8 mouse cellular contexts compared by ENCODE assay signal in the genomic region with DNA sequence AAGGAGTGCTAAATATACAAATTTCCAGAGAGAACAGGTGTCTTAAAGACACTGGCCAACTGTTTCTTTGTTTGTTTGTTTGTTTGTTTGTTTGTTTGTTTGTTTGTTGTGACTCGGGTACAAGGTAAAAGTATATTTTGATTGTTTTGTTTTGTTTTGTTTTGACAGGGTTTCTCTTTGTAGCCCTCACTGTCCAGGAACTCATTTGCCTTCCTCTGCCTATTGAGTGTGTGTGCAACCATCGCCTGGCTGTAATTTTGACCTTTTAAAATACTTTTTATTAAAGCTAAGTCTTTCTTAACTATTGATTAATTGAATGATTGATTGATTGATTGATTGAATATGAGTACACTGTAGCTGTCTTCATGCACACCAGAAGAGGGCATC. TPM values are rescaled to one million over a fixed set of nuclear protein-coding genes. Genes with fewer than 3 reads are reported as not detected.
A peak's percentile ranks its signal among the peaks of the same experiment; 100 is the strongest.
DNase-seq lines count a peak whose midpoint lies in the region; ATAC-seq and TF ChIP-seq lines count a peak whose summit lies in the region.

No protein-coding gene starts in this region.

- peak overlapping the region; percentile 73 for H3K4me3 ChIP-seq in heart, embryonic 13.5 days
- peak overlapping the region; percentile 95; the same call in 1 of the 2 replicates for H3K4me3 ChIP-seq in bone marrow macrophage, adult 2 months (ENCODE audit: insufficient read depth, low read length)
- H3K4me3 ChIP-seq in hindbrain, embryonic 14.5 days (replicated peaks; ENCODE audit: low read length) = peak overlapping the region; percentile 54; the same call in 1 of the 2 replicates
- H3K4me3 ChIP-seq in midbrain, embryonic 11.5 days (ENCODE audit: low read depth, low read length) = peak overlapping the region; percentile 46; the same call in 1 of the 2 replicates

- TF ChIP-seq POLR2A in bone marrow macrophage, adult 2 months (IDR thresholded peaks at IDR 0.05; ENCODE audit: borderline replicate concordance, low read depth, low read length) = no peak

- H3K4me1 ChIP-seq in heart, embryonic 13.5 days = peaks cover 5% of the 10 kb centered on the region
- no peaks in the 10 kb centered on the region for H3K4me1 ChIP-seq in bone marrow macrophage, adult 2 months (ENCODE audit: control insufficient read depth, insufficient read depth, low read length)
- H3K4me1 ChIP-seq in hindbrain, embryonic 14.5 days (replicated peaks; ENCODE audit: control insufficient read depth, insufficient read depth, low read length) = no peaks in the 10 kb centered on the region
- no peaks in the 10 kb centered on the region; the same call in 1 of the 2 replicates for H3K4me1 ChIP-seq in midbrain, embryonic 11.5 days (ENCODE audit: control insufficient read depth, insufficient read depth, low read length)

- TF ChIP-seq CTCF in bone marrow macrophage, adult 2 months (IDR thresholded peaks at IDR 0.05; ENCODE audit: low read depth, low read length) = no peak

- WGBS in heart, embryonic 13.5 days = 63% methylated on average over 2 of the region's 2 CpGs
- 61% methylated on average over 2 of the region's 2 CpGs for WGBS in hindbrain, embryonic 14.5 days
- WGBS in midbrain, embryonic 11.5 days = 66% methylated on average over 2 of the region's 2 CpGs

- peak overlapping the region; percentile 87; the same call in 1 of the 2 replicates for H3K9ac ChIP-seq in heart, embryonic 13.5 days
- peak overlapping the region; percentile 59; the same call in 1 of the 2 replicates for H3K9ac ChIP-seq in hindbrain, embryonic 14.5 days
- H3K9ac ChIP-seq in midbrain, embryonic 11.5 days (ENCODE audit: low read length) = no peak overlapping the region

- H3K36me3 ChIP-seq in heart, embryonic 13.5 days = peaks cover 21% of the 10 kb centered on the region
- H3K36me3 ChIP-seq in hindbrain, embryonic 14.5 days (replicated peaks; ENCODE audit: control insufficient read depth, insufficient read depth) = peaks cover 7% of the 10 kb centered on the region
- no peaks in the 10 kb centered on the region for H3K36me3 ChIP-seq in midbrain, embryonic 11.5 days (ENCODE audit: control insufficient read depth, insufficient read depth, low read length)

- no peak for DNase-seq in heart, postnatal 25 days (ENCODE audit: low spot score)
- no peak for DNase-seq in hindbrain, embryonic 14.5 days (ENCODE audit: low spot score)
- no peak for DNase-seq in midbrain, embryonic 11.5 days (ENCODE audit: low spot score, missing footprints)
- no peak for DNase-seq in left cerebral cortex, postnatal 14 days (ENCODE audit: low spot score in 2 of 2)
- DNase-seq in retina, embryonic 14.5 days (ENCODE audit: low spot score) = no peak

- intact Hi-C loops in heart, postnatal 25 days (cut with DNase I) = loop anchor here (2.0 to 5.0 kb wide), 2 partner anchors 16 to 65 kb away; partner anchors contain the start of gene St3gal2
- intact Hi-C loops in left cerebral cortex, postnatal 14 days (cut with DNase I) = no loop called here

- H3K4me2 ChIP-seq in heart, embryonic 13.5 days = peak overlapping the region; percentile 70
- H3K4me2 ChIP-seq in hindbrain, embryonic 14.5 days (replicated peaks) = peak overlapping the region; percentile 59
- H3K4me2 ChIP-seq in midbrain, embryonic 11.5 days = peak overlapping the region; percentile 43; the same call in 1 of the 2 replicates

- no peaks in the 10 kb centered on the region for H3K9me3 ChIP-seq in heart, embryonic 13.5 days
- H3K9me3 ChIP-seq in hindbrain, embryonic 14.5 days (ENCODE audit: control insufficient read depth, low read length) = no peaks in the 10 kb centered on the region
- no peaks in the 10 kb centered on the region for H3K9me3 ChIP-seq in midbrain, embryonic 11.5 days (ENCODE audit: control insufficient read depth, low read length)

- no peak for ATAC-seq in heart, embryonic 13.5 days (ENCODE audit: extremely low read depth, insufficient number of reproducible peaks, low FRiP score, low TSS enrichment)
- ATAC-seq in hindbrain, embryonic 14.5 days (ENCODE audit: low FRiP score) = 0 out of 2 replicates have a peak, but pooled peaks have one; percentile 8
- ATAC-seq in midbrain, embryonic 11.5 days (ENCODE audit: low FRiP score) = peak; percentile 30; the same call in 1 of the 2 replicates
- ATAC-seq in granulocyte monocyte progenitor cell, adult 5-6 weeks (replicated peaks; ENCODE audit: poor library complexity, severe bottlenecking) = no peak

- H3K27me3 ChIP-seq in heart, embryonic 13.5 days (replicated peaks) = no peaks in the 10 kb centered on the region
- no peaks in the 10 kb centered on the region for H3K27me3 ChIP-seq in hindbrain, embryonic 14.5 days (ENCODE audit: control insufficient read depth, insufficient read depth, low read length)
- H3K27me3 ChIP-seq in midbrain, embryonic 11.5 days (ENCODE audit: control insufficient read depth, insufficient read depth, low read length) = no peaks in the 10 kb centered on the region

- no peak overlapping the region for H3K27ac ChIP-seq in heart, embryonic 13.5 days (replicated peaks)
- no peak overlapping the region for H3K27ac ChIP-seq in bone marrow macrophage, adult 2 months (ENCODE audit: insufficient read depth, low read depth, low read length)
- no peak overlapping the region for H3K27ac ChIP-seq in hindbrain, embryonic 14.5 days
- no peak overlapping the region for H3K27ac ChIP-seq in midbrain, embryonic 11.5 days (ENCODE audit: low read depth, low read length)

RNA-seq across cellular contexts. Expression of gene Fuk, which starts 0.3 kb away (rescaled TPM):
- 6.8 and 7.1 TPM in 2 replicates for polyA plus RNA-seq in heart, embryonic 13.5 days (2015; fragmentation: Nextera tagmentation; extraction: Ambion mirVana)
- total RNA-seq in heart, postnatal 25 days (2021) = 1 to 10 TPM; 4.6 to 5.4 TPM
- 4.8 and 6.2 TPM in 2 replicates for polyA plus RNA-seq in bone marrow macrophage, adult 2 months (2012; ENCODE audit: insufficient read depth, insufficient read length, missing spikeins)
- polyA plus RNA-seq in hindbrain, embryonic 14.5 days (2014; fragmentation: Nextera tagmentation; extraction: Ambion mirVana) = 5.0 and 5.8 TPM in 2 replicates
- polyA plus RNA-seq in midbrain, embryonic 11.5 days (2014; fragmentation: Nextera tagmentation; extraction: Ambion mirVana) = 4.0 and 4.3 TPM in 2 replicates
- total RNA-seq in left cerebral cortex, postnatal 14 days (2021) = 10 to 100 TPM; 15.6 to 16.9 TPM
- total RNA-seq in granulocyte monocyte progenitor cell, adult 5-6 weeks (2014; fragmentation: Nextera tagmentation) = 3.9 and 4.4 TPM in 2 replicates
- 1.8 and 4.0 TPM in 2 replicates for total RNA-seq in granulocyte monocyte progenitor cell, adult 5-6 weeks (2017)

RNA-seq across cellular contexts. Expression of gene St3gal2, which starts 17.1 kb away (rescaled TPM):
- 16.2 and 16.4 TPM in 2 replicates for polyA plus RNA-seq in heart, embryonic 13.5 days (2015; fragmentation: Nextera tagmentation; extraction: Ambion mirVana)
- total RNA-seq in heart, postnatal 25 days (2021) = 10 to 100 TPM; 22.9 to 29.4 TPM
- polyA plus RNA-seq in bone marrow macrophage, adult 2 months (2012; ENCODE audit: insufficient read depth, insufficient read length, missing spikeins) = 12.4 and 13.3 TPM in 2 replicates
- polyA plus RNA-seq in hindbrain, embryonic 14.5 days (2014; fragmentation: Nextera tagmentation; extraction: Ambion mirVana) = 17.6 and 18.3 TPM in 2 replicates
- 11.2 and 11.3 TPM in 2 replicates for polyA plus RNA-seq in midbrain, embryonic 11.5 days (2014; fragmentation: Nextera tagmentation; extraction: Ambion mirVana)
- total RNA-seq in left cerebral cortex, postnatal 14 days (2021) = 10 to 100 TPM; 84.6 to 88.4 TPM
- total RNA-seq in granulocyte monocyte progenitor cell, adult 5-6 weeks (2014; fragmentation: Nextera tagmentation) = 8.3 and 9.4 TPM in 2 replicates
- 3.3 and 4.3 TPM in 2 replicates for total RNA-seq in granulocyte monocyte progenitor cell, adult 5-6 weeks (2017)

RNA-seq across cellular contexts. Expression of gene Sf3b3, which starts 56.0 kb away (rescaled TPM):
- polyA plus RNA-seq in heart, embryonic 13.5 days (2015; fragmentation: Nextera tagmentation; extraction: Ambion mirVana) = 76.9 and 81.2 TPM in 2 replicates
- 10 to 100 TPM; 39.7 to 42.4 TPM for total RNA-seq in heart, postnatal 25 days (2021)
- polyA plus RNA-seq in bone marrow macrophage, adult 2 months (2012; ENCODE audit: insufficient read depth, insufficient read length, missing spikeins) = 31.2 and 32.3 TPM in 2 replicates
- 92.2 and 102 TPM in 2 replicates for polyA plus RNA-seq in hindbrain, embryonic 14.5 days (2014; fragmentation: Nextera tagmentation; extraction: Ambion mirVana)
- polyA plus RNA-seq in midbrain, embryonic 11.5 days (2014; fragmentation: Nextera tagmentation; extraction: Ambion mirVana) = 203 and 205 TPM in 2 replicates
- 10 to 100 TPM; 53.9 to 54.6 TPM for total RNA-seq in left cerebral cortex, postnatal 14 days (2021)
- total RNA-seq in granulocyte monocyte progenitor cell, adult 5-6 weeks (2014; fragmentation: Nextera tagmentation) = 149 and 187 TPM in 2 replicates
- total RNA-seq in granulocyte monocyte progenitor cell, adult 5-6 weeks (2017) = 174 and 176 TPM in 2 replicates

RNA-seq across cellular contexts. Expression of gene Cog4, which starts 56.2 kb away (rescaled TPM):
- 55.8 and 63.9 TPM in 2 replicates for polyA plus RNA-seq in heart, embryonic 13.5 days (2015; fragmentation: Nextera tagmentation; extraction: Ambion mirVana)
- total RNA-seq in heart, postnatal 25 days (2021) = 10 to 100 TPM; 69.6 to 73.7 TPM
- 31.1 and 33.5 TPM in 2 replicates for polyA plus RNA-seq in bone marrow macrophage, adult 2 months (2012; ENCODE audit: insufficient read depth, insufficient read length, missing spikeins)
- 66.7 and 73.0 TPM in 2 replicates for polyA plus RNA-seq in hindbrain, embryonic 14.5 days (2014; fragmentation: Nextera tagmentation; extraction: Ambion mirVana)
- 65.3 and 70.0 TPM in 2 replicates for polyA plus RNA-seq in midbrain, embryonic 11.5 days (2014; fragmentation: Nextera tagmentation; extraction: Ambion mirVana)
- 10 to 100 TPM; 54.8 to 56.2 TPM for total RNA-seq in left cerebral cortex, postnatal 14 days (2021)
- total RNA-seq in granulocyte monocyte progenitor cell, adult 5-6 weeks (2014; fragmentation: Nextera tagmentation) = 31.2 and 35.3 TPM in 2 replicates
- total RNA-seq in granulocyte monocyte progenitor cell, adult 5-6 weeks (2017) = 25.1 and 40.6 TPM in 2 replicates

Comparison
In these comparisons a context has a peak if more than half of its experiments do, and no peak if none do; other contexts are left out.
1. ATAC-seq: peak in hindbrain, embryonic 14.5 days (single experiment) and midbrain, embryonic 11.5 days (single experiment); none in heart, embryonic 13.5 days (single experiment) and granulocyte monocyte progenitor cell, adult 5-6 weeks (single experiment).
2. Peak in every context shown above with its lines, with median percentiles within 50 percentile points of each other: H3K4me2 ChIP-seq and H3K4me3 ChIP-seq.